Mouse (Mus musculus): ENCODE data around the gene Il15ra. TPM values are rescaled to one million over a fixed set of nuclear protein-coding genes. Genes with fewer than 3 reads are reported as not detected.

Il15ra gene
- polyA plus RNA-seq, 1 experiment from 2014 or later, result 8.8 TPM

DNA sequence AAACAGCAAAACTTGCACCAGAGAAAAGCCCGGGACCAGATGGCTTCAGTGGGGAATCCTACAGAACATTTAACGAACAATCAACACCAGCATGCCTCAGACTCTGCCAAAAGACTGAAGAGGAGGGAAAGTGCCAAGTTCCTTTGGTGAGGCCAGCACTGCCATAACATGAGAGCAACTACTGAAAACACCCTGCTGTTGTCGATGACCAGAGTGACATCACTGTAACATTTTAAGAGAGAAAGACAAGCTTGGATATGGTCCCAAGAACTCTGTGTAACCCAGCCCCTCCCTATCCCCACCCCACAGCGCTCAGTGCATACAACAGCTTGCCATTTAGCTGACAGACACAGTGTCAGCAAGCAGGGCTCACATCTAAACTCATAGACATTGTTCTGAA, 60.6 kb downstream of the Il15ra start:
- Histone ChIP-seq H3K9me3 (replicated peaks; ENCODE audit: control insufficient read depth, low read length) (no peaks in the 10 kb centered on the region), H3K4me1 (ENCODE audit: control insufficient read depth, low read depth, low read length) (no peaks in the 10 kb centered on the region), H3K9ac (ENCODE audit: low read depth, low read length) (no peak overlapping the region), H3K36me3 (ENCODE audit: control insufficient read depth, insufficient read depth) (peaks cover 6% of the 10 kb centered on the region), H3K4me3 (ENCODE audit: low read depth, low read length) (no peak overlapping the region), H3K27me3 (ENCODE audit: control insufficient read depth, insufficient read depth, low read depth, low read length) (no peaks in the 10 kb centered on the region), H3K4me2 (ENCODE audit: low read depth, low read length) (no peak overlapping the region), H3K27ac (ENCODE audit: low read length) (no peak overlapping the region)
- no peak for ATAC-seq (ENCODE audit: low read depth)
- WGBS (ENCODE audit: insufficient replicate concordance), result 72% methylated on average over 4 of the region's 4 CpGs

GRCm38 (mm10) chr2:11766485-11767160, 61.5 kb downstream of the Il15ra start:
- Histone ChIP-seq H3K27ac (ENCODE audit: low read length) (no peak overlapping the region), H3K27me3 (ENCODE audit: control insufficient read depth, insufficient read depth, low read depth, low read length) (no peaks in the 10 kb centered on the region), H3K4me2 (ENCODE audit: low read depth, low read length) (no peak overlapping the region), H3K9me3 (replicated peaks; ENCODE audit: control insufficient read depth, low read length) (no peaks in the 10 kb centered on the region), H3K4me1 (ENCODE audit: control insufficient read depth, low read depth, low read length) (no peaks in the 10 kb centered on the region; the same call in 1 of the 2 replicates), H3K4me3 (ENCODE audit: low read depth, low read length) (no peak overlapping the region), H3K9ac (ENCODE audit: low read depth, low read length) (no peak overlapping the region), H3K36me3 (ENCODE audit: control insufficient read depth, insufficient read depth) (peaks cover 5% of the 10 kb centered on the region)
- ATAC-seq (ENCODE audit: low read depth), result no peak
- WGBS (ENCODE audit: insufficient replicate concordance), result 63% methylated on average over 5 of the region's 5 CpGs

DNA sequence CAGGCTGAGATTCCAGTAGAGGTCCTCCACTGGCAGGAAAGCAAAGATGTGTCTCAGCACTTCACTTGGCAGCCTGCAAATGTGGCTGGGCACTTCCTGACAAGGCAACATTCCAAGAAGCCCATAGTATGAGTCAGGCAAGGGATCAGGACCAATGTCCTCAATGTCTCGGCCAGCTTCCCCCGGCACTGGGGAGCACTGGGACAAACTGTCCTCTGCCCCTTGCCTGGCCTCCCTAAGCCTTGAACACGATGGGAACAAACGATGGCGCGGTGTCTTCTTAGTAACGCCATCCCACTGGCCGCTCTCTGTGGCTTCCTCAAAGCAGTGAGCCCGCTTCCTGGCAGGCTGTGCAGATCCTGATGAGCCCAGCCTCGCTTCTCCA, 62.1 kb downstream of the Il15ra start:
- H3K9ac ChIP-seq (ENCODE audit: low read depth, low read length), result no peak overlapping the region
- H3K4me3 ChIP-seq (ENCODE audit: low read depth, low read length), result no peak overlapping the region
- peaks cover 2% of the 10 kb centered on the region; the same call in 1 of the 2 replicates for H3K4me1 ChIP-seq (ENCODE audit: control insufficient read depth, low read depth, low read length)
- H3K36me3 ChIP-seq (ENCODE audit: control insufficient read depth, insufficient read depth), result peaks cover 2% of the 10 kb centered on the region
- no peak overlapping the region for H3K4me2 ChIP-seq (ENCODE audit: low read depth, low read length)
- no peak for ATAC-seq (ENCODE audit: low read depth)
- 73% methylated on average over 10 of the region's 10 CpGs for WGBS (ENCODE audit: insufficient replicate concordance)
- H3K27ac ChIP-seq (ENCODE audit: low read length), result no peak overlapping the region
- no peaks in the 10 kb centered on the region for H3K9me3 ChIP-seq (replicated peaks; ENCODE audit: control insufficient read depth, low read length)
- H3K27me3 ChIP-seq (ENCODE audit: control insufficient read depth, insufficient read depth, low read depth, low read length), result no peaks in the 10 kb centered on the region

GRCm38 (mm10) chr2:11771701-11772100, 66.6 kb downstream of the Il15ra start:
- H3K4me3 ChIP-seq (ENCODE audit: low read depth, low read length), result no peak overlapping the region
- H3K27ac ChIP-seq (ENCODE audit: low read length), result peak overlapping the region; percentile 19; the same call in 1 of the 2 replicates
- ATAC-seq (ENCODE audit: low read depth), result no peak; the same call in 1 of the 2 replicates
- peaks cover 7% of the 10 kb centered on the region for H3K4me1 ChIP-seq (ENCODE audit: control insufficient read depth, low read depth, low read length)
- WGBS (ENCODE audit: insufficient replicate concordance), result 81% methylated on average over 4 of the region's 4 CpGs
- H3K9me3 ChIP-seq (replicated peaks; ENCODE audit: control insufficient read depth, low read length), result no peaks in the 10 kb centered on the region
- H3K36me3 ChIP-seq (ENCODE audit: control insufficient read depth, insufficient read depth), result peaks cover 2% of the 10 kb centered on the region
- H3K27me3 ChIP-seq (ENCODE audit: control insufficient read depth, insufficient read depth, low read depth, low read length), result no peaks in the 10 kb centered on the region
- no peak overlapping the region for H3K9ac ChIP-seq (ENCODE audit: low read depth, low read length)
- no peak overlapping the region for H3K4me2 ChIP-seq (ENCODE audit: low read depth, low read length)

DNA sequence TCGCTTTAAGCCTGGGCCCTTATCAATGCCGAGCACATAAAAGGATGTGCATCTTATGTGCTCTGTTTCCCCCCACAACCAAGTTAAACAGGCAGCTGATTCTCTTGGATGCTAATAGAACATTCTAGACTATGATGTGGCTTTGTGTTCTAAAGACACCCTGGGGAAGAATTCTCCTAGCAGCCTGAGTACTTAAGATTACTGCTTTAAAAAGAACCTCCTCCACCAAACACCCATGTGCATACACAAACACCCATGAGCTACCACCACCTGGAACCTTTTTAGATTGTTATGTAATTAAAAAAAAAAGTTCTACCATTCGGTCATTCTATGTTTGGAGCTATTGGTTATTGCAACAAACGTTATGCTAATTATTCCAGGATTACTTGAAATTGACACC, 67.3 kb downstream of the Il15ra start:
- H3K4me1 ChIP-seq (ENCODE audit: control insufficient read depth, low read depth, low read length), result peaks cover 9% of the 10 kb centered on the region
- 61% methylated on average over 4 of the region's 4 CpGs for WGBS (ENCODE audit: insufficient replicate concordance)
- H3K4me2 ChIP-seq (ENCODE audit: low read depth, low read length), result no peak overlapping the region
- H3K27ac ChIP-seq (ENCODE audit: low read length), result no peak overlapping the region; the same call in 1 of the 2 replicates
- no peak overlapping the region for H3K4me3 ChIP-seq (ENCODE audit: low read depth, low read length)
- no peaks in the 10 kb centered on the region for H3K27me3 ChIP-seq (ENCODE audit: control insufficient read depth, insufficient read depth, low read depth, low read length)
- no peaks in the 10 kb centered on the region for H3K9me3 ChIP-seq (replicated peaks; ENCODE audit: control insufficient read depth, low read length)
- H3K9ac ChIP-seq (ENCODE audit: low read depth, low read length), result no peak overlapping the region
- peaks cover 2% of the 10 kb centered on the region for H3K36me3 ChIP-seq (ENCODE audit: control insufficient read depth, insufficient read depth)
- no peak for ATAC-seq (ENCODE audit: low read depth)

GRCm38 (mm10) chr2:11774426-11774825, 69.3 kb downstream of the Il15ra start:
- H3K27ac ChIP-seq (ENCODE audit: low read length), result no peak overlapping the region
- H3K4me3 ChIP-seq (ENCODE audit: low read depth, low read length), result no peak overlapping the region
- 80% methylated on average over 10 of the region's 10 CpGs for WGBS (ENCODE audit: insufficient replicate concordance)
- H3K27me3 ChIP-seq (ENCODE audit: control insufficient read depth, insufficient read depth, low read depth, low read length), result no peaks in the 10 kb centered on the region
- H3K36me3 ChIP-seq (ENCODE audit: control insufficient read depth, insufficient read depth), result peaks cover 2% of the 10 kb centered on the region; the same call in 1 of the 2 replicates
- H3K4me1 ChIP-seq (ENCODE audit: control insufficient read depth, low read depth, low read length), result peaks cover 16% of the 10 kb centered on the region
- no peak overlapping the region for H3K4me2 ChIP-seq (ENCODE audit: low read depth, low read length)
- no peaks in the 10 kb centered on the region for H3K9me3 ChIP-seq (replicated peaks; ENCODE audit: control insufficient read depth, low read length)
- H3K9ac ChIP-seq (ENCODE audit: low read depth, low read length), result no peak overlapping the region
- no peak for ATAC-seq (ENCODE audit: low read depth)

DNA sequence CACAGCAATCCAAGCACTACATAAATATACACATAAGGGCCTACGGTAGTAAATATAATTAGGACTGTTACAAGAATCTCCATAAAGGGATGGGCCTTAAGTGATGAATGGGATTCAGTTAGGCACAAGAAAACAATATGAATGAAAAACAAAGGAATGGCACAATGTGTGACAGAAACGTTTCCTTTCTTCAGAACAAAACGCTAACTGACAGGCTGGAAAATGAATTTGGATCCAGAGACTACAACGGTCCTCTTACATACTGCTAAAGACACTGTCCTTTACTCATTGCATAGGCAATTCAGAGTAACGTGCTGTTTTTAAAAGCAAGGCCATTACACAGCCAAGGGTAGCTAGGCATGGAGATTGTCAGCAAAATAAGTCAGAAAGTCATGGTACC, 70.0 kb downstream of the Il15ra start:
- Histone ChIP-seq H3K36me3 (ENCODE audit: control insufficient read depth, insufficient read depth) (no peaks in the 10 kb centered on the region), H3K4me1 (ENCODE audit: control insufficient read depth, low read depth, low read length) (peaks cover 19% of the 10 kb centered on the region), H3K27me3 (ENCODE audit: control insufficient read depth, insufficient read depth, low read depth, low read length) (no peaks in the 10 kb centered on the region), H3K27ac (ENCODE audit: low read length) (no peak overlapping the region), H3K4me2 (ENCODE audit: low read depth, low read length) (no peak overlapping the region), H3K9ac (ENCODE audit: low read depth, low read length) (no peak overlapping the region), H3K9me3 (replicated peaks; ENCODE audit: control insufficient read depth, low read length) (no peaks in the 10 kb centered on the region), H3K4me3 (ENCODE audit: low read depth, low read length) (no peak overlapping the region)
- WGBS (ENCODE audit: insufficient replicate concordance), result 73% methylated on average over 5 of the region's 5 CpGs
- no peak for ATAC-seq (ENCODE audit: low read depth)

GRCm38 (mm10) chr2:11776415-11776814, 71.3 kb downstream of the Il15ra start:
- ATAC-seq (ENCODE audit: low read depth), result no peak
- H3K4me2 ChIP-seq (ENCODE audit: low read depth, low read length), result peak overlapping the region; percentile 85
- peaks cover 1% of the 10 kb centered on the region for H3K36me3 ChIP-seq (ENCODE audit: control insufficient read depth, insufficient read depth)
- H3K9me3 ChIP-seq (replicated peaks; ENCODE audit: control insufficient read depth, low read length), result no peaks in the 10 kb centered on the region
- H3K4me1 ChIP-seq (ENCODE audit: control insufficient read depth, low read depth, low read length), result peaks cover 19% of the 10 kb centered on the region
- peak overlapping the region; percentile 89 for H3K4me3 ChIP-seq (ENCODE audit: low read depth, low read length)
- H3K27me3 ChIP-seq (ENCODE audit: control insufficient read depth, insufficient read depth, low read depth, low read length), result no peaks in the 10 kb centered on the region
- H3K27ac ChIP-seq (ENCODE audit: low read length), result no peak overlapping the region
- H3K9ac ChIP-seq (ENCODE audit: low read depth, low read length), result peak overlapping the region; percentile 90
- WGBS (ENCODE audit: insufficient replicate concordance), result 20% methylated on average over 8 of the region's 8 CpGs

Data from liver, embryonic 16.5 days (tissue).